Mouse (Mus musculus) B cell, adult 67 days (primary cell): ENCODE results near the gene Myo3a. TPM values are rescaled to one million over a fixed set of nuclear protein-coding genes. Genes with fewer than 3 reads are reported as not detected.

Experiments
- total RNA-seq, 2 experiments: library from RNA; stranded (reverse); gene quantifications; 4 replicates each; pipeline ENCODE4 v1.2.4; 2023

Gene Myo3a
- total RNA-seq, result not detected

DNA sequence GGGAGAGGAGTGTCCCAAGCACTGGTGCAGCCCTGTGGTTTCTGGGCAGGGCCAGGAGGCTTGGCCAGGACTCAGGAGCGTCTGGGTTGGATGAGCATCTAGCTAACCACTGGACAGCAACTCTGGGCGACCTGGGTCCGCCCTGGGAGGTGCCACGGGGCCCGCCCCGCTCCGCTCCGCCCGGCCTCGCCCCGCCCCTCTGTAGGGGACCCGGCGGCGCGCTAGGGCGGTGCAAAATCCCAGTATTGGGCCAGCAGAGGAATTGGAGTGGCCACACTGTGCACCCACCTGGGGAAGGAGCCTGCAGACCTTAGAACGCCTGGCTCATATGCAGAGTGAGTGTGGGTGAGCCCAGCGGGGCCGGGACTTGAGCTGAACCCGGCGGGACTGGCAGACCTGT is at the start of gene Myo3a:
TSS of gene Myo3a (plus strand) at position 196 of the 400 bp plus-strand sequence.

GRCm38 (mm10) chr2:22621828-22622731 is 394.8 kb downstream of the Myo3a start, which contains the start of gene Gad2:
Gad2 (plus strand) TSS chr2:22622205.

